Mouse (Mus musculus) olfactory bulb, adult 2 months (tissue): ENCODE measurements around the gene Vrk1.

Experiments
- CTCF ChIP-seq: fragments of 200-500 bp; IDR thresholded peaks from 2 replicates; pipeline ENCODE4 v1.5.1; 2012; ENCODE audit warnings: low read depth, mild to moderate bottlenecking, low read length, moderate library complexity; ENCODE audit not compliant: insufficient read depth
- POLR2A ChIP-seq: fragments of 200-500 bp; IDR thresholded peaks from 2 replicates; pipeline ENCODE4 v1.6.1; 2012; ENCODE audit warnings: mild to moderate bottlenecking, low read depth, low read length, moderate library complexity; ENCODE audit not compliant: insufficient read depth

DNA sequence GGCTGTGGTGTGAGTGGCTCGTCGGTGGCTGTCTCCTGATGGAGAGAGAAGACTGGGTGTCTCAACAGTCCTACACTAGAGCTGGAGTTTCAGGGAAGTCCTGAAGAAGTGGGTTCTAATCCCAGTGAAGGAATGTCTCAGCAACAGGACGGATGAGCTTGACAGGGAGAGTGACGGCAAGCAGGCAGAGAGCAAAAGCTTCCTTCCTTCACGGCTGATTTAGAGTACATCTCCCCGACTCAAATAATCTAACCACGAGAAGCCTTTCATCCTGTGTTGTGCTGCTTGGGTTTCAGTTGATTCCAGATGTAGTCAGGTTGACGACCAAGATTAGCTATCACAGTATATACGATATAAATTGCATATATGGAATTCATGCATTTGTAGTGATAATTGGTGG is 24.7 kb downstream of the Vrk1 start:
- TF ChIP-seq CTCF (no peak), POLR2A (no peak)
